Mouse (Mus musculus): ENCODE measurements around the gene Vmn1r169.
"Not testable (repeated sequence)": the region's sequence is repeated elsewhere in the genome, so short reads cannot be mapped to it uniquely, and the experiment has no call there.

The Vmn1r169 gene

GRCm38 (mm10) chr7:23575226-23575625, at the start of gene Vmn1r169:
Gene Vmn1r169, plus strand, starts transcription at chr7:23575526.
- not testable (repeated sequence) for DNase-seq (ENCODE audit: low spot score in 2 of 2)

- DNase-seq (ENCODE audit: low spot score in 2 of 2), result not testable (repeated sequence)
Measured at GRCm38 (mm10) chr7:23539432-23539831, 35.9 kb upstream of the Vmn1r169 start, which contains the start of gene Vmn1r168. Gene Vmn1r168, plus strand, starts transcription at chr7:23539732.

- DNase-seq (ENCODE audit: low spot score in 2 of 2), result not testable (repeated sequence)
Measured at GRCm38 (mm10) chr7:23605875-23606274, 30.5 kb downstream of the Vmn1r169 start, which contains the start of gene Vmn1r170. Gene Vmn1r170, plus strand, starts transcription at chr7:23606175.

All from frontal cortex, postnatal 25 days (tissue).